Mouse (Mus musculus): ENCODE data around the gene Ttc36.
"Not testable (repeated sequence)": the region's sequence is repeated elsewhere in the genome, so short reads cannot be mapped to it uniquely, and the experiment has no call there.

Ttc36 gene

DNA sequence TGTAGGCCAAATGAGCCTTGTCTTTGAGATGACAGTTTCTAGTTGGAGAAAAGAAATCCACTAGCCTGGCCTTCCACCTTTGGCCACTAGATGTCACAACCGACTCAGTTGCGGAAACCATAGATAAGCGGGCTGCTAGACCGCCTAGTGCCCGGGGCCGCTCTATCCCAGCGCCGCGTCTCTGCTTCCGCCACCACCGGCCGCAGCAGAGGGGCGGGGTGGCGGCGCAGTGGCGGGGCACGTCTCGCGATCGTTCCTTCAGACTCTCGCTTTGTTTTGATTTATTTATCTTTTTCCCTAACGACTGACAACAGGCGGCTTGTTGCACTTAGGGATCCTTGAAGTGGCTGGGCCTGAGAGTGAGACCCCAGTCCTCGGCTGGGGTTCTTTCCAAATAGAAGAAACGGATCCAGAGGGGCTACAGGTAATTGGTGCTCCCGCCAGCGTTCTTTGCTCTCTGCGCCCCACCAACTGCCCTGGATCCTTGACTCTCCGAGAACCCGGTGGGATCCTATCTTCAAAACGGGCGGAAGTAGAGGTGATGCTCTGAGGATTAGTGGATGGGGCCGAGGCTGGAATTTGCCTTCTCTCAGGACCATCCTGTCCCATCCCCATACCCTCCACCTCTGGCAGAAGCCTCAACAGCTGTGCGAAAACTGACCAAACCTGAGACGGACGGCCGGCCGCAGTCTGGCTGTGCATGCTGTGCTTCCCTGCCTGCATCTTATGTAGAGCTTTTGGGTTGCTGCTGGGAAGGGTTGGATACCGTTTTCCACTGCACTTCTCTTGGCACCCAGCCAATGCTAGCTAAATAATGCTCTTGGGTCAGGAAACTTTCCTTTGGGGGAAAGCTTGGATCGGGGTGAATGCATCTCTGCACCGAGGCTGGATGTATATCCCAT lies 29.9 kb downstream of the Ttc36 start:
- peak; percentile 99 for ATAC-seq (ENCODE audit: low TSS enrichment)

DNA sequence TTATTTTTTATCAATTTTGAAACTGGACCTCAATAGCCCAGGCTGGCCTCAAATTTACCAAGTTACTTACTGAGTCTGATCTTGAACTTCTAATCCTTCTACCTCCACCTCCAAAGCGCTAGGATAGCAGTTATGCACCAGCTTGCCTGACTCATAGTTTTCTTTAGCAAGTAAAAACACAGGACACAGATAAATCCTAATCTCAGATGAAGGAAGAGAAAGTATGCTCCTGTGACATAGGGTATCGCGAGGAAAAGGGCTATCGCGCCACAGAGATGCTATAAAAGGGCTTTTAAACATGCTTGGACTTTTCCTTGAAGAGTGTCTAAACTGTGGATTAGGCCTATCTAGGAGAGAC lies 30.5 kb downstream of the Ttc36 start:
- no peak for ATAC-seq (ENCODE audit: low TSS enrichment)

DNA sequence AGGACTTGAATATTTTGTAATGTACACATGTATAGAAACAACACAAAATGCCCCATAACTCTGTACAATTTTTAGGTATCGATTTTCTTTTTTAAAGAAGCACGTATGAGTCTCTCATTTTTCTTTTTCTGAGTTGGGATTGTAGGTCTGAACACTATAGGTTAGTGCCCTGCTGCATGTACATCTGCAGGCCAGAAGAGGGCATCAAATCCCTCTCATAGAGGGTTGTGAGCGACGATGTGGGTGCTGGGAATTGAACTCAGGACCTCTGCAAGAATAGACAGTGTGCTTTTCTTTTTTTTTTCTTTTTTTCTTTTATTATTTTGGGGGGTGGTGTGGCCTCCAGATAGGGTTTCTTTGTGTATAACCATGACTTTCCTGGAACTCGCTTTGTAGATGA lies 31.5 kb downstream of the Ttc36 start:
- ATAC-seq (ENCODE audit: low TSS enrichment): no peak

DNA sequence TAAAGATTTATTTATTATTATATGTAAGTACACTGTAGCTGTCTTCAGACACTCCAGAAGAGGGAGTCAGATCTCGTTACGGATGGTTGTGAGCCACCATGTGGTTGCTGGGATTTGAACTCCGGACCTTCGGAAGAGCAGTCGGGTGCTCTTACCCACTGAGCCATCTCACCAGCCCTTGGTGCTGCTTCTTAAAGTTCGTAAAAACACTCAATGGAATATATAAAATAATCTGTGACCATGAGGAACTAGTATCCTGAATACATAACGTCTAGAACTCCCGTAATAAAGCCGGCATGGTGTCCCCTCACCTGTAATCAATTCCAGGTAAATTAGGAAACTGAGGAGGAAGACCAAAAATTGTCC lies 34.9 kb downstream of the Ttc36 start:
- ATAC-seq (ENCODE audit: low TSS enrichment): not testable (repeated sequence)

DNA sequence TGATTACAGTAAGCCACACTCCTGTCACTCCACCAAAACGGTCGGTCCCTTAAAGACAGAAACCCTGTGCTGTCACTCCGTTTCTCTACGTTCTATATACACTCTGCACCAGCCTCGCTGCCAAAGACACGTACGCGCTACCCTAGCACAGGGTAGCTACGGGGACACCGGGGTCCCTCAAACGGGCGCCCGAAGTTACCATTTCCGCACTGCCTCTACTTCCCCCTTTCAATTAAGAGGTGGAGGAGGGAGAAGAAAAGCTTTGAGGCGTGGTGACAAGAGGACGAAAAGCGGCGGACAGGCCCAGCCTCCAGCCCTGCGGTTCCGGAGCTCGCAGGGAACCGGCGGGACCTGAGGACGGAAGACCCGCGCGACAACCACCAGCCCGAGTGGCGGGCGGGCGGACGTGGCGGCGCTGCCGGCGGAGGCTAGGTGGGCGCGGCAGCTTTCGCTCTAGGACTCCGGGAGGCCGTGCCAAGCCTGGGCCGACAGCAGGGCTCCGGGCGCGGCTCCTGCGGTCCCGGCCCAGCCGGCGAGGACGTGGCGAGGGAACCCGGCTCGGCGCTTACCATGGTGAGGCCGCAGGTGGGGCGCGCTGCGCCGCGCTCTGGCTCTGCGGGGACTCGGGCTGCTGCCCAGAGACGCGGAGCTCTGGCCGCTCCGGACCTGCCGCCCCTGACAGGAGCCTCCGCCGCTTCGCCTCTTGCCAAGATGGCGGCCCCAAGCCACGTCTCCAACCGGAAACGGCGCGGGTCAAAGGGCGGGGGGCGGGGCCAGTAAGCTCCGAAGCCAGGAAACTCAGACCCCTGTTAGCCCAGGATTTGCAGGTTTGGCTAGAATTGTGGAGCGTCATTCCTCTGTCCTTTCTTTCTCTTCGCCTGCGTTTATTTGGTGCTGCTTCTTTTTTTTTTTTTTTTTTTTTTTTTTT lies 35.5 kb downstream of the Ttc36 start, which contains the start of the genes Arcn1 and Ift46:
Arcn1 (minus strand) TSS at position 745 of the 928 bp plus-strand sequence.
Ift46 (plus strand) TSS at position 808 of the 928 bp plus-strand sequence.
- peak; percentile 93 for ATAC-seq (ENCODE audit: low TSS enrichment)

DNA sequence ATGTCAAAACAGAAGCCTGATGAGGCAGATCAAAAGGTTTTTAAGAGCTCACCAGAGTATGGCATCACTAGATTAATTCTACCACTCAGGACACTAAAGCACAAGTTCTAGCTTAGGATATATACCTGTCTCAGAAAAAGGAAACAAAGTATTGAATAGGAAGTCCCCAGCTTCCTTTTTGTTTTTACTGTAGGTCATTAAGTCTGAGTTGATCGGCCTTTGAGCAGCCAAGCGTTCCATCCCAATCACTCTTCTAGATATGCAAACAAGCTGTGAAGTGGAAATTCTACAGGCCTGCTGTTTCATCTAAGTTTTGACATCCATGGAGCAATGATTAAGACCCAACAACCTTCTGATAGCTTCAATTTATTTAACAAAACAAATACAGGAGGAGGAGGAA lies 42.0 kb downstream of the Ttc36 start:
- no peak for ATAC-seq (ENCODE audit: low TSS enrichment)
